Mouse (Mus musculus) intestine, embryonic 14.5 days (tissue): ENCODE measurements around the gene 4930407I10Rik. TPM values are rescaled to one million over a fixed set of nuclear protein-coding genes. Genes with fewer than 3 reads are reported as not detected.

Source experiments
- ATAC-seq: fragments of 200-750 bp; cut with Nextera tagmentation; replicated peaks from 2 replicates; pipeline ENCODE4 v1.8.0; 2017; ENCODE audit warnings: low read depth, moderate number of reproducible peaks, moderate TSS enrichment, moderate library complexity; ENCODE audit not compliant: low FRiP score, low TSS enrichment
- DNase-seq: peaks from one replicate; pipeline ENCODE4 v3.0.0-alpha.2; 2018; ENCODE audit warnings: low spot score
- H3K27ac ChIP-seq: fragments of 300-500 bp; sonication (generic); 2 replicates; pipeline ENCODE4 v1.5.1; 2014; ENCODE audit warnings: low read depth, mild to moderate bottlenecking, control low read depth
- H3K27me3 ChIP-seq: fragments of 300-500 bp; sonication (generic); replicated peaks from 2 replicates; pipeline ENCODE4 v1.6.1; 2014; ENCODE audit warnings: low read length, control low read depth; ENCODE audit not compliant: control insufficient read depth, insufficient read depth
- H3K36me3 ChIP-seq: fragments of 300-500 bp; sonication (generic); 2 replicates; pipeline ENCODE4 v1.6.1; 2014; ENCODE audit warnings: low read length, control low read depth; ENCODE audit not compliant: control insufficient read depth, insufficient read depth
- H3K4me1 ChIP-seq: fragments of 300-500 bp; sonication (generic); replicated peaks from 2 replicates; pipeline ENCODE4 v1.6.1; 2014; ENCODE audit warnings: low read length, control low read depth, mixed read lengths; ENCODE audit not compliant: control insufficient read depth, insufficient read depth
- H3K4me2 ChIP-seq: fragments of 300-500 bp; sonication (generic); 2 replicates; pipeline ENCODE4 v1.6.1; 2014; ENCODE audit warnings: low read length
- H3K4me3 ChIP-seq: fragments of 300-500 bp; sonication (generic); 2 replicates; pipeline ENCODE4 v1.5.1; 2014; ENCODE audit warnings: low read depth, low read length, control low read depth, mixed read lengths
- H3K9ac ChIP-seq: fragments of 300-500 bp; sonication (generic); 2 replicates; pipeline ENCODE4 v1.6.1; 2014; ENCODE audit warnings: mild to moderate bottlenecking, low read length
- H3K9me3 ChIP-seq: fragments of 300-500 bp; sonication (generic); 2 replicates; pipeline ENCODE4 v1.6.1; 2016; ENCODE audit warnings: low read length, control low read depth; ENCODE audit not compliant: control insufficient read depth
- WGBS: fragments of 180-500 bp; shearing (Covaris S2); extraction: QIAGEN DNeasy Blood & Tissue Kit; methylation state at CpG from one replicate; pipeline ENCODE4 v1.1.7; 2014; 5-methylcytosine and 5-hydroxymethylcytosine counted together
- polyA plus RNA-seq: library from polyadenylated mRNA; unstranded; fragments of >200 nt; fragmentation: Nextera tagmentation; extraction: Ambion mirVana; gene quantifications from 2 replicates; pipeline ENCODE4 v1.2.1, GENCODE M21; 2014

4930407I10Rik gene
- not detected in 2 replicates for polyA plus RNA-seq

- H3K9me3 ChIP-seq = no peaks in the 10 kb centered on the region
- H3K9ac ChIP-seq = no peak within 1 kb of the TSS
- no peak within 1 kb of the TSS for H3K27ac ChIP-seq
- no peak within 1 kb of the TSS for H3K4me2 ChIP-seq
- no peak for DNase-seq
- no peak for ATAC-seq
- peaks cover 17% of the 10 kb centered on the region; the same call in 1 of the 2 replicates for H3K27me3 ChIP-seq
- H3K36me3 ChIP-seq = no peaks in the 10 kb centered on the region
- H3K4me1 ChIP-seq = no peaks in the 10 kb centered on the region
- no peak within 1 kb of the TSS for H3K4me3 ChIP-seq
- 84% methylated on average over 1 of the region's 1 CpGs for WGBS
Observed at GRCm38 (mm10) chr15:82058719-82059201, at the start of gene 4930407I10Rik. Gene 4930407I10Rik, plus strand, starts transcription at chr15:82059151.

DNA sequence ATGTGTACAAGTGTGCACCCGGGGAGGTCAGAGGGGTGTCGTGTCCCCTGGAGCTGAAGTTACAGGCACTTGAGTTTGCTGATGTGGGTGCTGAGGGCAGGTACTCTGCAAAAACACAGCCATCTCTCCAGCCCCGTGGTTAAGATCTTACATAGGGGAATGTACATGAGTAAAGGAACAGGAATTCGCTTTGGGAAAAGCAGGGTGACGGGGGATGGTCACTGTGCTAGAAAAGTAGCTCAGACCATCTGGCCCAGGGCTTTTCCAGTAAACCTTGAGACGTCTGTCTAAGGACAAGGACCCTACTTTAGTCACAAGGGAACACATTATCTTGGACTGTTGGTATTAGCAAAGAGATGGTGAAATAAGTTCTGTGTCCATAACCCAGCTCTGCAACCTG, 47.0 kb upstream of the 4930407I10Rik start:
- no peak for ATAC-seq

GRCm38 (mm10) chr15:82014745-82015391, 44.1 kb upstream of the 4930407I10Rik start:
- ATAC-seq (no peak), DNase-seq (no peak)

More for the DNA sequence above, 47.0 kb upstream of the 4930407I10Rik start:
- Histone ChIP-seq H3K4me2 (no peak overlapping the region), H3K27ac (no peak overlapping the region), H3K36me3 (peaks cover 5% of the 10 kb centered on the region; the same call in 1 of the 2 replicates), H3K4me3 (no peak overlapping the region), H3K9me3 (no peaks in the 10 kb centered on the region), H3K27me3 (no peaks in the 10 kb centered on the region), H3K4me1 (peaks cover 15% of the 10 kb centered on the region), H3K9ac (no peak overlapping the region)
- 84% methylated on average over 6 of the region's 6 CpGs for WGBS
- no peak for DNase-seq

GRCm38 (mm10) chr15:82015392-82016100, 43.4 kb upstream of the 4930407I10Rik start:
- H3K4me1 ChIP-seq = peaks cover 17% of the 10 kb centered on the region
- peak overlapping the region; percentile 79 for H3K4me2 ChIP-seq
- H3K9me3 ChIP-seq = no peaks in the 10 kb centered on the region
- WGBS = 1% methylated on average over 39 of the region's 39 CpGs
- H3K9ac ChIP-seq = peak overlapping the region; percentile 75
- ATAC-seq (peak; percentile 66), DNase-seq (peak; percentile 73)
- H3K27me3 ChIP-seq = no peaks in the 10 kb centered on the region
- peak overlapping the region; percentile 100 for H3K4me3 ChIP-seq
- H3K27ac ChIP-seq = peak overlapping the region; percentile 69
- peaks cover 18% of the 10 kb centered on the region for H3K36me3 ChIP-seq

More at GRCm38 (mm10) chr15:82014745-82015391, 44.1 kb upstream of the 4930407I10Rik start:
- H3K9me3 ChIP-seq = no peaks in the 10 kb centered on the region
- H3K4me1 ChIP-seq = peaks cover 17% of the 10 kb centered on the region
- WGBS = 19% methylated on average over 9 of the region's 9 CpGs
- peak overlapping the region; percentile 75 for H3K9ac ChIP-seq
- H3K4me3 ChIP-seq = peak overlapping the region; percentile 100
- H3K36me3 ChIP-seq = peaks cover 16% of the 10 kb centered on the region
- H3K27me3 ChIP-seq = no peaks in the 10 kb centered on the region
- H3K4me2 ChIP-seq = peak overlapping the region; percentile 79
- peak overlapping the region; percentile 69; the same call in 1 of the 2 replicates for H3K27ac ChIP-seq

GRCm38 (mm10) chr15:82016101-82016808, 42.7 kb upstream of the 4930407I10Rik start:
- DNase-seq (peak; percentile 99), ATAC-seq (peak; percentile 96)
- Histone ChIP-seq H3K4me1 (peaks cover 17% of the 10 kb centered on the region), H3K4me2 (peak overlapping the region; percentile 79), H3K27ac (peak overlapping the region; percentile 69), H3K4me3 (peak overlapping the region; percentile 100), H3K9me3 (no peaks in the 10 kb centered on the region), H3K9ac (peak overlapping the region; percentile 75), H3K36me3 (peaks cover 20% of the 10 kb centered on the region), H3K27me3 (no peaks in the 10 kb centered on the region)
- WGBS = under 1% methylated on average over 51 of the region's 53 CpGs

DNA sequence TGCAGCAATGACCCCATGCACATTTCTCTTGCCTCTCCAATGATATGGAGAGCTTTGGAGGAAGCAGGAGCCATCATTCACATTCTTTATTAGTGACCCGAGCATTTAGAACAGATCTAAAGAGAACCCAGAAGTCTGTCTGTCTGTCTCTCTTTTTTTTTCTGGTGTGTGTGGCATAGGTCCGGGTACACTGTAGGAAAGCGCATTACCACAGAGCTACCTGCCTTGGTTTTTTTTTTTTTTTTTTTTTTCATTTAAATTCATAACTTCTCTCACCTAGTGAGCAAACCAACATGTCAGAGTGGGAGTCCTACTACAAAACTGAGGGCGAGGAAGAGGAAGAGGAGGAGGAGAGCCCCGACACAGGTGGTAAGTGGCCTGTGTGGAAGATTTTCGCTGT, 42.1 kb upstream of the 4930407I10Rik start:
- 24% methylated on average over 6 of the region's 6 CpGs for WGBS
- Histone ChIP-seq H3K9ac (peak overlapping the region; percentile 75), H3K27ac (peak overlapping the region; percentile 29; the same call in 1 of the 2 replicates), H3K4me3 (peak overlapping the region; percentile 100), H3K4me1 (peaks cover 17% of the 10 kb centered on the region), H3K27me3 (no peaks in the 10 kb centered on the region), H3K36me3 (peaks cover 21% of the 10 kb centered on the region), H3K4me2 (peak overlapping the region; percentile 79), H3K9me3 (no peaks in the 10 kb centered on the region)
- DNase-seq (no peak), ATAC-seq (no peak)

DNA sequence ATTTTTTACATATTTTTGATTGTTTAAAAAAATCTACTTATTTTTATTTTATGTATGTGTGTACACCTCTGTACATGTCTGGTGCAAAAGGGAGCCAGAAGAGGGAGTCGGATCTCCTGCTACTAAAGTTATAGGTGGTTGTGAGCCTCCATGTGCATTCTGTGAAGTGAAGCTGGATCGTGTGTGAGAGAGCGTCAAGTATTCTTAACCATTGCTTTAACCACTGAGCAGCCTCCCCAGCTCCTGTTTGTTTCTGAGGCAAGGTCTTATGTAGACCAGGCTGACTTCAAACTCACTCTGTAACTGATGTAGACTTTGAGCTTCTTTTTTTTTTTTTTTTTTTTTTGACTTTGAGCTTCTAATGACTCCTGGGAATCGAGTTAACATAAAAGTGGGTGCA, 41.5 kb upstream of the 4930407I10Rik start:
- Histone ChIP-seq H3K4me2 (no peak overlapping the region), H3K27ac (no peak overlapping the region), H3K9me3 (no peaks in the 10 kb centered on the region), H3K27me3 (no peaks in the 10 kb centered on the region), H3K4me1 (peaks cover 17% of the 10 kb centered on the region), H3K9ac (no peak overlapping the region), H3K4me3 (no peak overlapping the region), H3K36me3 (peaks cover 22% of the 10 kb centered on the region)
- WGBS = 80% methylated on average over 4 of the region's 4 CpGs
- DNase-seq (no peak), ATAC-seq (no peak)

DNA sequence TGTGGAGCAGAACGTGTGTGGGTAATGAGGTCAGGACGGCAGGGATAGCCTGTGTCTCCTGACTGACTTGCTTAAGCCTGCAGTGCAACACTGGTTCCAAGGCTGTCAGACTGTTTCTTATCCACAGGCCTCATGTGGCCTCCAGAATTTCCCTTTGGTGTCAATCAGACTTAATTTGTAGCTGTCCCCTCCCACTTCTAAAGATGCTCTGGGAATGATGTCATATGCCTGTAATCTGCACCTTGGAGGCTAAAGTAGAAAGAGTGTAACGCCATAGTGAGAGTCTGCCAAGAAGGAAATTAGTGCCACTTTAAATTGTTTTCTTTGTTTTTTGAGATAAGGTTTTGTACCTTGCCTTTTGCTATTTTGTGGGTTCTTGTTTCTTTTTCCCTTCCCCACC, 39.7 kb upstream of the 4930407I10Rik start:
- H3K9me3 ChIP-seq = no peaks in the 10 kb centered on the region
- DNase-seq = no peak
- peaks cover 38% of the 10 kb centered on the region for H3K36me3 ChIP-seq
- H3K4me3 ChIP-seq = no peak overlapping the region
- no peak overlapping the region for H3K4me2 ChIP-seq
- no peak overlapping the region for H3K9ac ChIP-seq
- H3K27me3 ChIP-seq = no peaks in the 10 kb centered on the region
- 87% methylated on average over 3 of the region's 3 CpGs for WGBS
- no peak overlapping the region for H3K27ac ChIP-seq
- peaks cover 17% of the 10 kb centered on the region for H3K4me1 ChIP-seq
- ATAC-seq = no peak
